Mouse (Mus musculus): ENCODE results near the gene 3110082I17Rik. TPM values are rescaled to one million over a fixed set of nuclear protein-coding genes. Genes with fewer than 3 reads are reported as not detected.
A peak's percentile ranks its signal among the peaks of the same experiment; 100 is the strongest.
"Not testable (repeated sequence)": the region's sequence is repeated elsewhere in the genome, so short reads cannot be mapped to it uniquely, and the experiment has no call there.

The 3110082I17Rik gene
- total and polyA plus RNA-seq, 3 experiments, result 16.4 to 48.6 (median 18.8) TPM

GRCm38 (mm10) chr5:139338891-139339290 is 121.4 kb downstream of the 3110082I17Rik start:
- Histone ChIP-seq H3K9me3 (replicated peaks) (no peaks in the 10 kb centered on the region), H3K4me1 (ENCODE audit: insufficient read depth, low read depth, low read length) (peaks cover 20% of the 10 kb centered on the region), H3K4me3 (ENCODE audit: low read depth, low read length) (no peak overlapping the region), H3K36me3 (replicated peaks) (peaks cover 78% of the 10 kb centered on the region), H3K27me3 (ENCODE audit: insufficient read depth, low read length) (no peaks in the 10 kb centered on the region)
- TF ChIP-seq GATA2 (IDR thresholded peaks at IDR 0.05; ENCODE audit: borderline replicate concordance, low read depth, low read length) (no peak), CTCF (IDR thresholded peaks at IDR 0.05; ENCODE audit: low read depth, low read length) (no peak), POLR2AphosphoS5 (IDR thresholded peaks at IDR 0.05; ENCODE audit: insufficient replicate concordance, low read depth, low read length) (no peak), TAL1 (conservative IDR thresholded peaks at IDR 0.05; ENCODE audit: low read depth, low read length) (no peak), GATA1 (IDR thresholded peaks at IDR 0.05; ENCODE audit: borderline replicate concordance, low read length) (no peak)
- DNase-seq (ENCODE audit: low spot score) (no peak), ATAC-seq (ENCODE audit: extremely low read depth, insufficient number of reproducible peaks, low FRiP score, poor library complexity, severe bottlenecking) (no peak)

GRCm38 (mm10) chr5:139338403-139338802 is 121.9 kb downstream of the 3110082I17Rik start:
- H3K4me3 ChIP-seq (ENCODE audit: low read depth, low read length), result no peak overlapping the region
- H3K36me3 ChIP-seq (replicated peaks), result peaks cover 78% of the 10 kb centered on the region
- ATAC-seq (ENCODE audit: extremely low read depth, insufficient number of reproducible peaks, low FRiP score, poor library complexity, severe bottlenecking) (no peak), DNase-seq (ENCODE audit: low spot score) (no peak)
- no peak for TF ChIP-seq GATA2 (IDR thresholded peaks at IDR 0.05; ENCODE audit: borderline replicate concordance, low read depth, low read length)
- TF ChIP-seq TAL1 (conservative IDR thresholded peaks at IDR 0.05; ENCODE audit: low read depth, low read length), result no peak
- TF ChIP-seq GATA1 (IDR thresholded peaks at IDR 0.05; ENCODE audit: borderline replicate concordance, low read length), result no peak
- TF ChIP-seq CTCF (IDR thresholded peaks at IDR 0.05; ENCODE audit: low read depth, low read length), result no peak
- TF ChIP-seq POLR2AphosphoS5 (IDR thresholded peaks at IDR 0.05; ENCODE audit: insufficient replicate concordance, low read depth, low read length), result no peak
- peaks cover 15% of the 10 kb centered on the region; the same call in 1 of the 2 replicates for H3K4me1 ChIP-seq (ENCODE audit: insufficient read depth, low read depth, low read length)
- no peaks in the 10 kb centered on the region for H3K27me3 ChIP-seq (ENCODE audit: insufficient read depth, low read length)
- no peaks in the 10 kb centered on the region for H3K9me3 ChIP-seq (replicated peaks)

GRCm38 (mm10) chr5:139337826-139338370 is 122.4 kb downstream of the 3110082I17Rik start:
- TF ChIP-seq CTCF (IDR thresholded peaks at IDR 0.05; ENCODE audit: low read depth, low read length), result no peak
- TF ChIP-seq GATA2 (IDR thresholded peaks at IDR 0.05; ENCODE audit: borderline replicate concordance, low read depth, low read length), result no peak
- TF ChIP-seq GATA1 (IDR thresholded peaks at IDR 0.05; ENCODE audit: borderline replicate concordance, low read length), result no peak
- no peak for TF ChIP-seq TAL1 (conservative IDR thresholded peaks at IDR 0.05; ENCODE audit: low read depth, low read length)
- TF ChIP-seq POLR2AphosphoS5 (IDR thresholded peaks at IDR 0.05; ENCODE audit: insufficient replicate concordance, low read depth, low read length), result no peak
- Histone ChIP-seq H3K4me1 (ENCODE audit: insufficient read depth, low read depth, low read length) (peaks cover 13% of the 10 kb centered on the region; the same call in 1 of the 2 replicates), H3K36me3 (replicated peaks) (peaks cover 76% of the 10 kb centered on the region), H3K4me3 (ENCODE audit: low read depth, low read length) (no peak overlapping the region), H3K27me3 (ENCODE audit: insufficient read depth, low read length) (no peaks in the 10 kb centered on the region), H3K9me3 (replicated peaks) (no peaks in the 10 kb centered on the region)
- ATAC-seq (ENCODE audit: extremely low read depth, insufficient number of reproducible peaks, low FRiP score, poor library complexity, severe bottlenecking) (no peak), DNase-seq (ENCODE audit: low spot score) (no peak)

GRCm38 (mm10) chr5:139335634-139336033 is 124.7 kb downstream of the 3110082I17Rik start:
- ATAC-seq (ENCODE audit: extremely low read depth, insufficient number of reproducible peaks, low FRiP score, poor library complexity, severe bottlenecking) (no peak), DNase-seq (ENCODE audit: low spot score) (no peak)
- H3K36me3 ChIP-seq (replicated peaks), result peaks cover 55% of the 10 kb centered on the region
- H3K27me3 ChIP-seq (ENCODE audit: insufficient read depth, low read length), result peaks cover 7% of the 10 kb centered on the region; the same call in 1 of the 2 replicates
- H3K4me1 ChIP-seq (ENCODE audit: insufficient read depth, low read depth, low read length), result peaks cover 20% of the 10 kb centered on the region
- no peaks in the 10 kb centered on the region for H3K9me3 ChIP-seq (replicated peaks)
- H3K4me3 ChIP-seq (ENCODE audit: low read depth, low read length), result no peak overlapping the region; the same call in 1 of the 2 replicates
- TF ChIP-seq TAL1 (conservative IDR thresholded peaks at IDR 0.05; ENCODE audit: low read depth, low read length), result no peak
- no peak for TF ChIP-seq CTCF (IDR thresholded peaks at IDR 0.05; ENCODE audit: low read depth, low read length)
- TF ChIP-seq POLR2AphosphoS5 (IDR thresholded peaks at IDR 0.05; ENCODE audit: insufficient replicate concordance, low read depth, low read length), result peak; percentile 60; the same call in 1 of the 2 replicates

GRCm38 (mm10) chr5:139334394-139334793 is 125.9 kb downstream of the 3110082I17Rik start:
- not testable (repeated sequence) for ATAC-seq (ENCODE audit: extremely low read depth, insufficient number of reproducible peaks, low FRiP score, poor library complexity, severe bottlenecking); H3K4me3 ChIP-seq (ENCODE audit: low read depth, low read length); DNase-seq (ENCODE audit: low spot score); H3K9me3 ChIP-seq (replicated peaks)
- peaks cover 43% of the 10 kb centered on the region for H3K36me3 ChIP-seq (replicated peaks)
- peaks cover 20% of the 10 kb centered on the region for H3K4me1 ChIP-seq (ENCODE audit: insufficient read depth, low read depth, low read length)
- H3K27me3 ChIP-seq (ENCODE audit: insufficient read depth, low read length), result peaks cover 16% of the 10 kb centered on the region

- H3K4me1 ChIP-seq (ENCODE audit: insufficient read depth, low read depth, low read length), result peaks cover 12% of the 10 kb centered on the region
- H3K27me3 ChIP-seq (ENCODE audit: insufficient read depth, low read length), result peaks cover 25% of the 10 kb centered on the region
- H3K36me3 ChIP-seq (replicated peaks), result peaks cover 33% of the 10 kb centered on the region
- no peak for ATAC-seq (ENCODE audit: extremely low read depth, insufficient number of reproducible peaks, low FRiP score, poor library complexity, severe bottlenecking)
- TF ChIP-seq GATA1 (IDR thresholded peaks at IDR 0.05; ENCODE audit: borderline replicate concordance, low read length), result no peak
- no peak for TF ChIP-seq TAL1 (conservative IDR thresholded peaks at IDR 0.05; ENCODE audit: low read depth, low read length)
- no peak for TF ChIP-seq CTCF (IDR thresholded peaks at IDR 0.05; ENCODE audit: low read depth, low read length)
- TF ChIP-seq GATA2 (IDR thresholded peaks at IDR 0.05; ENCODE audit: borderline replicate concordance, low read depth, low read length), result no peak
- TF ChIP-seq POLR2AphosphoS5 (IDR thresholded peaks at IDR 0.05; ENCODE audit: insufficient replicate concordance, low read depth, low read length), result no peak
- no peak overlapping the region for H3K4me3 ChIP-seq (ENCODE audit: low read depth, low read length)
- no peaks in the 10 kb centered on the region for H3K9me3 ChIP-seq (replicated peaks)
- no peak for DNase-seq (ENCODE audit: low spot score)
These were observed 126.9 kb downstream of the 3110082I17Rik start for GRCm38 (mm10) chr5:139333301-139334013.
